ENCODE assay signal across 19 mouse cellular contexts in the genomic region with DNA sequence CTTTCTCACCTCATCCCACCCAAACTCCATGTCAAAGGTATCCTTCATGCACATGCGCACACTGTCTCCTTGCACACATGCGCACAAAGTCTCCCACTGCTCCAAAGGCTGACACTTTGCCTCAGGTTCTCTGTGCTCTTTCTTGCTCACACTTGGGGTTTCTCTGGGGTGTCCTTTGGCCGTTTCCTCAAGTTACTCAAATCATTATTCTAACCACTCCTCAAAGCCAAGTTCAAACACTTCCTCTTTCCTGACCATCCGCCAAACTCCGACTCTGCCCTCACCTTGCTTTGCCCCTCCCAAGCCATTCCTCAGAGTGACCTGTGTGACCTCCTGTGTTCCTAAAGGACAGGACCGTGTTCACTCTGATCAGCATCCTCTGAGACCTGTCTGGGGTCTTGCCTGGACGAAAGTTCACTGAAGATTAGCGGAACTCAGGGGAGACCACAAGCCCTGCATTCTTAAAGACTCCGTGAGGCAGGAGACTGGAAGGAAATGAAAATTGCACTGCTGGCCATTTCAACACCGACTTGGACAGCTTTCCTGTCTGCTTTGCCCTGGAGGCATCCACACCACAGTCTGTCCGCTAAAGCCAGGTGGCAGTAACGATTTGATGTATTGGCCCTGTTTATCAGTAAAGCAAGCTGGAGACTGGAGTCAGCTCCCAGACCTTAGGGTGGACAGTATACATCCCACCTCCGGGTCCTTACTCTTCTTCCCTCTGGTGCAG. TPM values are rescaled to one million over a fixed set of nuclear protein-coding genes. Genes with fewer than 3 reads are reported as not detected.
DNase-seq lines count a peak whose midpoint lies in the region; ATAC-seq and TF ChIP-seq lines count a peak whose summit lies in the region.
"Had no signal": no experiment of that assay in that cellular context is flagged by ENCODE, and none has a peak within 500 bp of the region (broad histone marks: within the 10 kb centered on the region; RNA-seq: fewer than 3 reads in every experiment).

No protein-coding gene starts in this region.

- no peaks in the 10 kb centered on the region for H3K9me3 ChIP-seq in liver, embryonic 15.5 days (replicated peaks)

- TF ChIP-seq CTCF in small intestine, adult 2 months (IDR thresholded peaks at IDR 0.05; ENCODE audit: extremely low read depth, insufficient read length, insufficient replicate concordance, low read depth, low read length): no peak

- peak; percentile 39 for DNase-seq in adrenal gland, postnatal 10 days
- no peak for DNase-seq in adrenal gland, postnatal 25 days
- DNase-seq in liver: no peak
- DNase-seq in urinary bladder, postnatal 10 days (ENCODE audit: low spot score): no peak
- DNase-seq: cerebellum, adult 11-12 months; heart, postnatal 36 days; lung, adult 18-20 months; retina, postnatal 1 day had no signal

- no peak overlapping the region; the same call in 1 of the 2 replicates for H3K27ac ChIP-seq in liver, embryonic 15.5 days (replicated peaks)
- peak overlapping the region; percentile 8; the same call in 1 of the 2 replicates for H3K27ac ChIP-seq in small intestine, adult 2 months (ENCODE audit: insufficient read depth, low read depth, low read length)

- no peak overlapping the region for H3K4me3 ChIP-seq in liver, embryonic 15.5 days (replicated peaks)
- no peak overlapping the region for H3K4me3 ChIP-seq in small intestine, adult 2 months (ENCODE audit: low read depth, low read length)
- H3K4me3 ChIP-seq: erythroblast, embryonic 14.5 days had no signal

- H3K4me2 ChIP-seq in liver, embryonic 15.5 days: peak overlapping the region; percentile 20; the same call in 1 of the 2 replicates

- WGBS in liver, embryonic 15.5 days (ENCODE audit: insufficient replicate concordance): 28% methylated on average over 13 of the region's 13 CpGs
- 63% methylated on average over 13 of the region's 13 CpGs for WGBS in small intestine, adult 2 months

- H3K4me1 ChIP-seq in liver, embryonic 15.5 days (replicated peaks): no peaks in the 10 kb centered on the region
- peaks cover 16% of the 10 kb centered on the region; the same call in 1 of the 2 replicates for H3K4me1 ChIP-seq in small intestine, adult 2 months (ENCODE audit: control insufficient read depth, insufficient read depth, insufficient read length, low read length)

- H3K27me3 ChIP-seq in liver, embryonic 15.5 days: no peaks in the 10 kb centered on the region
- H3K27me3 ChIP-seq in small intestine, adult 2 months (ENCODE audit: control insufficient read depth, insufficient read depth, low read length): no peaks in the 10 kb centered on the region; the same call in 1 of the 2 replicates

- no peak for ATAC-seq in liver, embryonic 15.5 days (ENCODE audit: insufficient read depth)
- peak; percentile 79 for ATAC-seq in common myeloid progenitor, adult 5-6 weeks (replicated peaks; ENCODE audit: low read depth, poor library complexity, severe bottlenecking)
- ATAC-seq in inflammation-experienced regulatory T-cells, adult 6 months: no peak
- ATAC-seq: activated CD4-positive, CD25-positive, alpha-beta regulatory T cell, adult 4 months had no signal

- no peaks in the 10 kb centered on the region for H3K36me3 ChIP-seq in liver, embryonic 15.5 days (replicated peaks)
- H3K36me3 ChIP-seq in small intestine, adult 2 months (ENCODE audit: control insufficient read depth, insufficient read depth, low read length): no peaks in the 10 kb centered on the region

- no peak overlapping the region for H3K9ac ChIP-seq in liver, embryonic 15.5 days

- no peak for TF ChIP-seq POLR2A in small intestine, adult 2 months (IDR thresholded peaks at IDR 0.05; ENCODE audit: low read depth, low read length)

RNA-seq across cellular contexts. Expression of gene 4930432M17Rik, which starts 22.6 kb away (rescaled TPM):
- total RNA-seq in adrenal gland, postnatal 10 days (2021): not detected
- not detected in 2 replicates for total RNA-seq in adrenal gland, postnatal 25 days (2021)
- not detected in 2 replicates for polyA plus RNA-seq in liver, embryonic 15.5 days (2015; fragmentation: Nextera tagmentation; extraction: Ambion mirVana)
- not detected in 2 replicates for total RNA-seq in common myeloid progenitor, adult 5-6 weeks (2017)
- polyA plus RNA-seq in small intestine, adult 2 months (2012; rRNA removed): not detected in 2 replicates
- not detected for polyA plus RNA-seq in inflammation-experienced regulatory T-cells, adult 6 months (2017; shearing (Covaris generic))
- total RNA-seq: ES-E14; heart, postnatal 36 days; layer of hippocampus, adult 18-20 months; left cerebral cortex, postnatal 14 days had no signal
- polyA plus RNA-seq: activated CD4-positive, CD25-positive, alpha-beta regulatory T cell, adult 4 months; erythroblast, embryonic 14.5 days; neural tube, embryonic 11.5 days; spleen, adult 2 months had no signal

RNA-seq across cellular contexts. Expression of gene F3, which starts 30.2 kb away (rescaled TPM):
- total RNA-seq in adrenal gland, postnatal 10 days (2021): 10 to 100 TPM; 20.6 to 23.0 TPM
- 9.1 and 10.0 TPM in 2 replicates for total RNA-seq in adrenal gland, postnatal 25 days (2021)
- 0.48 and 0.61 TPM in 2 replicates for polyA plus RNA-seq in liver, embryonic 15.5 days (2015; fragmentation: Nextera tagmentation; extraction: Ambion mirVana)
- total RNA-seq in common myeloid progenitor, adult 5-6 weeks (2017): 1.5 TPM in 1 of 2 replicates, not detected in the other
- 6.2 and 8.6 TPM in 2 replicates for polyA plus RNA-seq in small intestine, adult 2 months (2012; rRNA removed)
- polyA plus RNA-seq in inflammation-experienced regulatory T-cells, adult 6 months (2017; shearing (Covaris generic)): under 1 TPM in 1 of 3 experiments, not detected in 2; 0.43 TPM
- polyA plus RNA-seq: activated CD4-positive, CD25-positive, alpha-beta regulatory T cell, adult 4 months; erythroblast, embryonic 14.5 days had no signal
